Comparison of ENCODE assay signal across 23 mouse cellular contexts in the genomic region with DNA sequence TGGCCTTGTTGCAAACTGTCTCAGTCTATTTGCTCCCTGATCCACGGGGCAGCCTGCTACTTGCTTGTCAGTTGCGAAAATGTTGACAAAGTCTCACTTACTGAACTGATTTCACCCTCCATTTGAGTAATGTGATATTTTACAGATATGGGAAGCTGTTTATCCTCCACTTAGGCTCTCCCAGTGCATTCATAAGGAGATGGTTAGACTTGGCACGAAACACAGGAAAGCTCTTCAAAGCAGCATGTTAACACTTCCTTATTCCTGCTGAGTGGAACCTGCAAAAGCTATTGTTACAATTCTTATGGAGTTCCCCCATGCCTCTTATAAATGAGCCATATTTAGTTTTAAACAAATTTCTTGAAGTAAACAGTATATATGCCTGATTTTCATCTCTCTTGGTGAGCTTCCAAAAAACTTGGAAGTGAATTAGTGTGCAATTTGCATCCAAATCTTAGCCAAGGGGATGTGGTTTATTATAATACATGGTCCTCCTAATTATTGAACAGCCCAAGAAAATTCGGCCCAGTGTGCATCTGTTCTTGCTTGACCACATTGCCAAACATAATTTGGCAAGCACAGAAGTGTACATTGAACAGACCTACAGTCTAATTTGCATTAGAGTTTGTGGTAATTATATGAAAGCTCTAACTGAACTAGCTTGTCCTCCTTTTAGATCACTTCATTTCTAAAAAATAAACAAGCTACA.
A peak's percentile ranks its signal among the peaks of the same experiment; 100 is the strongest.
DNase-seq lines count a peak whose midpoint lies in the region; ATAC-seq and TF ChIP-seq lines count a peak whose summit lies in the region.
"Had no signal": no experiment of that assay in that cellular context is flagged by ENCODE, and none has a peak within 500 bp of the region (broad histone marks: within the 10 kb centered on the region; RNA-seq: fewer than 3 reads in every experiment).

No protein-coding gene starts in this region.

- intact Hi-C loops in gastrocnemius, postnatal 36 days (cut with DNase I) = no loop called here

- H3K4me1 ChIP-seq in forebrain, embryonic 15.5 days = peaks cover 33% of the 10 kb centered on the region
- H3K4me1 ChIP-seq in forebrain, embryonic 12.5 days = no peaks in the 10 kb centered on the region
- H3K4me1 ChIP-seq in lung, embryonic 14.5 days (ENCODE audit: insufficient read depth) = no peaks in the 10 kb centered on the region
- H3K4me1 ChIP-seq in embryonic facial prominence, embryonic 13.5 days = 0 out of 2 replicates have a peak, but pooled peaks cover 4% of the 10 kb centered on the region
- H3K4me1 ChIP-seq: limb, embryonic 15.5 days had no signal

- H3K27me3 ChIP-seq in forebrain, embryonic 15.5 days = no peaks in the 10 kb centered on the region
- H3K27me3 ChIP-seq in forebrain, embryonic 12.5 days = no peaks in the 10 kb centered on the region
- no peaks in the 10 kb centered on the region for H3K27me3 ChIP-seq in lung, embryonic 14.5 days (ENCODE audit: insufficient read depth, low read length)
- H3K27me3 ChIP-seq in embryonic facial prominence, embryonic 13.5 days = peaks cover 9% of the 10 kb centered on the region
- H3K27me3 ChIP-seq: CH12.LX; limb, embryonic 15.5 days had no signal

- ATAC-seq in forebrain, embryonic 15.5 days (replicated peaks) = peak; percentile 82
- ATAC-seq in forebrain, embryonic 12.5 days (ENCODE audit: low FRiP score) = no peak
- ATAC-seq in lung, embryonic 14.5 days (ENCODE audit: insufficient read depth) = peak; percentile 58; the same call in 1 of the 2 replicates
- 0 out of 2 replicates have a peak, but pooled peaks have one; percentile 56 for ATAC-seq in embryonic facial prominence, embryonic 13.5 days (ENCODE audit: insufficient number of reproducible peaks, insufficient read depth, low FRiP score, low TSS enrichment, low read depth)
- ATAC-seq: hindbrain, embryonic 16.5 days; intestine, postnatal 0 days; liver, postnatal 0 days; midbrain, embryonic 16.5 days had no signal

- TF ChIP-seq CTCF in lung, embryonic 14.5 days (IDR thresholded peaks at IDR 0.05; ENCODE audit: low read depth) = no peak

- H3K4me2 ChIP-seq in forebrain, embryonic 15.5 days (replicated peaks) = no peak overlapping the region
- H3K4me2 ChIP-seq in forebrain, embryonic 12.5 days = no peak overlapping the region
- no peak overlapping the region for H3K4me2 ChIP-seq in lung, embryonic 14.5 days
- no peak overlapping the region for H3K4me2 ChIP-seq in embryonic facial prominence, embryonic 13.5 days
- H3K4me2 ChIP-seq: limb, embryonic 15.5 days had no signal

- no peak overlapping the region for H3K9ac ChIP-seq in forebrain, embryonic 15.5 days (replicated peaks)
- H3K9ac ChIP-seq in forebrain, embryonic 12.5 days = no peak overlapping the region
- no peak overlapping the region for H3K9ac ChIP-seq in lung, embryonic 14.5 days
- H3K9ac ChIP-seq in embryonic facial prominence, embryonic 13.5 days = no peak overlapping the region
- H3K9ac ChIP-seq: limb, embryonic 15.5 days; liver, postnatal 0 days had no signal

- no peaks in the 10 kb centered on the region for H3K9me3 ChIP-seq in forebrain, embryonic 15.5 days
- no peaks in the 10 kb centered on the region for H3K9me3 ChIP-seq in forebrain, embryonic 12.5 days
- no peaks in the 10 kb centered on the region for H3K9me3 ChIP-seq in lung, embryonic 14.5 days (ENCODE audit: low read depth, low read length)
- H3K9me3 ChIP-seq in embryonic facial prominence, embryonic 13.5 days = no peaks in the 10 kb centered on the region
- H3K9me3 ChIP-seq: limb, embryonic 15.5 days had no signal

- H3K4me3 ChIP-seq in forebrain, embryonic 15.5 days = no peak overlapping the region
- no peak overlapping the region for H3K4me3 ChIP-seq in forebrain, embryonic 12.5 days (replicated peaks)
- H3K4me3 ChIP-seq in lung, embryonic 14.5 days (ENCODE audit: low read depth, low read length) = no peak overlapping the region
- no peak overlapping the region for H3K4me3 ChIP-seq in embryonic facial prominence, embryonic 13.5 days
- H3K4me3 ChIP-seq: gastrocnemius, adult 2 months; layer of hippocampus, adult 2 months; limb, embryonic 15.5 days had no signal

- H3K27ac ChIP-seq in forebrain, embryonic 15.5 days (replicated peaks) = peak overlapping the region; percentile 80
- H3K27ac ChIP-seq in forebrain, embryonic 12.5 days = no peak overlapping the region
- H3K27ac ChIP-seq in lung, embryonic 14.5 days (ENCODE audit: low read depth) = no peak overlapping the region
- no peak overlapping the region for H3K27ac ChIP-seq in embryonic facial prominence, embryonic 13.5 days
- H3K27ac ChIP-seq: gastrocnemius, adult 2 months; layer of hippocampus, adult 2 months; limb, embryonic 15.5 days had no signal

- H3K36me3 ChIP-seq in forebrain, embryonic 15.5 days = no peaks in the 10 kb centered on the region
- no peaks in the 10 kb centered on the region for H3K36me3 ChIP-seq in forebrain, embryonic 12.5 days (replicated peaks)
- H3K36me3 ChIP-seq in lung, embryonic 14.5 days (ENCODE audit: insufficient read depth) = no peaks in the 10 kb centered on the region
- no peaks in the 10 kb centered on the region for H3K36me3 ChIP-seq in embryonic facial prominence, embryonic 13.5 days
- H3K36me3 ChIP-seq: limb, embryonic 15.5 days had no signal

- peak; percentile 29 for DNase-seq in lung, embryonic 14.5 days
- DNase-seq in lung, postnatal 14 days = no peak
- DNase-seq in lung, postnatal 10 days = peak; percentile 5
- no peak for DNase-seq in gastrocnemius, postnatal 36 days
- DNase-seq in adrenal gland, postnatal 36 days = no peak
- DNase-seq: cerebellum, adult 8-10 months; gastrocnemius, adult 2 months; heart, adult 11 months; heart, postnatal 4 days; kidney, postnatal 14 days; layer of hippocampus, postnatal 36 days; liver, postnatal 0 days; right cerebral cortex, adult 18-20 months; thymus, postnatal 14 days had no signal

- WGBS in forebrain, embryonic 15.5 days = 22% methylated on average over 4 of the region's 4 CpGs
- 61% methylated on average over 4 of the region's 4 CpGs for WGBS in forebrain, embryonic 12.5 days
- WGBS in lung, embryonic 14.5 days = 29% methylated on average over 4 of the region's 4 CpGs
- 35% methylated on average over 4 of the region's 4 CpGs for WGBS in embryonic facial prominence, embryonic 13.5 days

Comparison
In these comparisons a context has a peak if more than half of its experiments do, and no peak if none do; other contexts are left out.
1. DNase-seq: peak in lung, embryonic 14.5 days (single experiment) and lung, postnatal 10 days (single experiment); none in lung, postnatal 14 days (single experiment), gastrocnemius, postnatal 36 days (0 of 2) and adrenal gland, postnatal 36 days (0 of 2).